Mouse (Mus musculus) CH12.LX (cell line): Measurements from ENCODE around the gene Aurkb.

ENCODE experiments used
- EP300 ChIP-seq: IDR thresholded peaks from 2 replicates; pipeline ENCODE4 v1.6.1; 2011; ENCODE audit warnings: low read length, improper control_type of control experiment
- JUND ChIP-seq: conservative IDR thresholded peaks from 2 replicates; pipeline ENCODE4 v1.6.1; 2011; ENCODE audit warnings: low read depth, low read length, improper control_type of control experiment
- USF1 ChIP-seq: IDR thresholded peaks from 2 replicates; pipeline ENCODE4 v1.6.1; 2014; ENCODE audit warnings: low read depth, mild to moderate bottlenecking, inconsistent platforms, low read length, improper control_type of control experiment
- ZNF384 ChIP-seq: IDR thresholded peaks from 2 replicates; pipeline ENCODE4 v1.6.1; 2012; ENCODE audit warnings: low read depth, low read length, improper control_type of control experiment, inconsistent platforms

DNA sequence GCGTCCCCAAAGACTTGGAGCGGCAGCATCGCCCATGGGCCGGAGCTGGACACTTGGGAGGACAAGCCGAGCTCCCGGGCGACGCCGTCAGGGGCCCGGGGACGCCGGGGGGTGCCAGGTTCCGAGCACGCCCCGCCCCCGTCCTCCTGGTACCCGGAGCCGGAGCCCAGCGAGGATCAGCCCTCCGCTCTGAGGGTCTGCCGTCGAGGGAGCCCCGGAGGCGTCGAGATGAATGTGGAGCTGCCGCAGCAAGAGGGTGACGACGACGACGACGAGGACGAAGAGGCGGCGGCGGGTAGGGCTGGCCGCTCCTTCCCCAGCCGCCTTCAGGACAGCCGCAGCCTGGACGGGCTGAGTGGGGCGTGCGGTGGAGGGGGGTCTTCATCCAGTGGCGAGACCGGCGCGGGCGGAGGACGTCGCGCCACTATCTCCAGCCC is 14.5 kb downstream of the Aurkb start:
- TF ChIP-seq EP300 (no peak), ZNF384 (no peak), USF1 (no peak), JUND (no peak)
